Mouse (Mus musculus) ovary, adult 10 weeks (tissue): Measurements from ENCODE around the gene Gosr1. TPM values are rescaled to one million over a fixed set of nuclear protein-coding genes. Genes with fewer than 3 reads are reported as not detected.

Source experiments
- polyA plus RNA-seq: library from polyadenylated mRNA; stranded (reverse); fragments of 350-450 nt; fragmentation: Illumina TruSeq; extraction: RNeasy Lipid Tissue Mini Kit (QIAGEN cat#74804); gene quantifications from one replicate; pipeline ENCODE4 v1.2.3, GENCODE M21; 2014

Gene Gosr1
- 40.9 TPM for polyA plus RNA-seq

DNA sequence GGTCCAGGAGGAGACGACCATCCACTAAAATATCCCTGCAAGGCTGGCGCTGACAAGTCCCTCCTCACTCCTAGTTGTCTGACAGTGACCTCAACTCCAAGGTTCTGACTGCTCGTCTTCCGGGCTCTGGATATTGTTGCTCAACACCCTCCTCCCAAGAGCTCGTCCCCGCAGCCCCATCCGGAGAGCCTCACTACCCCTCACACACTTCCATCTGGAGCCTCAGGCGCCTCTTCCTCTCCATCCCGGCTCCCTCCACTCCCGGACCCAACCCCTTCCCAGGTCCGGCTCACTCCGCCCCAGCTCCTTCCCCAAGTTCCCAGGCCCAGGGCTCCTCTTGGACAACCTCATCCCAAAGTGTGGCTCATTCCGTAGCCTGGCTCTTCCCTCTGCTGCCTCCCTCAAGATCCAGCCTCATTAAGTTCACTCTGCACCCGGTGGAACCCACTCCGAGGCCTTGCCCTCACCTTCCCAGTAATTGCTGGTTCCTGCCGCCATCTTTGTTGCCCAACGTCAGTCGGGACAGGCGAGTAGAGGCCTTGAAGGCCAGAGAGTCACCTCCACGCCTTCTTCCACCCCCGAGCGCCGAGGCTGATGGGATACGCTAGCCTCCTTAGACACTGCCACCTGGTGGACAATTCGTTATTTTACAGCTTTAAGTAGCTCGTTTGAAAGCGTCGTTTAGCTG is at the start of gene Gosr1:
Gene Gosr1 (minus strand): TSS at position 527 of the 688 bp plus-strand sequence.

DNA sequence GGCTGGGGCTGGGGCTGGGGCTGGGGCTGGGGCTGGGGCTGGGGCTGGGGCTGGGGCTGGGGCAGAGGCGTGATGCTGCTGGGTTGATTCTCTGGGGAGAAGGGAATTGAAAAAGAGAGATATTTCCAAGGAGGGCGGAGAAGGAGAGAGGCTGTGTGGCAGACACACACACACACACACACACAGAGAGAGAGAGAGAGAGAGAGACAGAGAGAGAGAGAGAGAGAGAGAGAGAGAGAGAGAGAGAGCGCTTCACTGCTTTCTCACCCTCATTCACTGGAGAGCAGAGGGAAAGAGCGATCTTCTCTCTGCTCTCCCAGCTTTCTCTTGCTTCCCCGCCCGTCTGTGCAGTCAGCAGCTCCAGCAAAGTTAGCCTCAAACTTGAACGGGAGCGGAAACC is 83.9 kb downstream of the Gosr1 start, which contains the start of gene Trarg1:
Gene Trarg1 (plus strand): TSS at position 301 of the 400 bp plus-strand sequence.

Other genes with a start within 250 kb of the Gosr1 start
- 14.9 TPM for gene Abr, start 141.3 kb downstream of the Gosr1 start, polyA plus RNA-seq
- not detected for gene Bhlha9, start 91.1 kb downstream of the Gosr1 start, polyA plus RNA-seq
- gene Trarg1, start 83.8 kb downstream of the Gosr1 start, polyA plus RNA-seq, result 0.40 TPM
- gene Cpd, start 83.4 kb upstream of the Gosr1 start, polyA plus RNA-seq, result 198 TPM
- 1.8 TPM for gene Tmigd1, start 138.6 kb upstream of the Gosr1 start, polyA plus RNA-seq
- gene Blmh, start 161.2 kb upstream of the Gosr1 start, polyA plus RNA-seq, result 358 TPM
- gene Slc6a4, start 235.0 kb upstream of the Gosr1 start, polyA plus RNA-seq, result 2.0 TPM